Mouse (Mus musculus) heart, embryonic 11.5 days (tissue): ENCODE measurements around the gene Frmd8. TPM values are rescaled to one million over a fixed set of nuclear protein-coding genes. Genes with fewer than 3 reads are reported as not detected.

Experiments
- ATAC-seq: fragments of 200-750 bp; cut with Nextera tagmentation; replicated peaks from 2 replicates; pipeline ENCODE4 v1.8.0; 2017; ENCODE audit warnings: moderate library complexity; ENCODE audit not compliant: insufficient number of reproducible peaks, low FRiP score, low TSS enrichment
- H3K27ac ChIP-seq: fragments of 300-500 bp; sonication (generic); 2 replicates; pipeline ENCODE4 v1.5.1; 2014; ENCODE audit warnings: mild to moderate bottlenecking, low read depth, low read length
- H3K27me3 ChIP-seq: fragments of 300-500 bp; sonication (generic); 2 replicates; pipeline ENCODE4 v1.6.1; 2014; ENCODE audit warnings: mild to moderate bottlenecking, low read length, mixed read lengths; ENCODE audit not compliant: control insufficient read depth, insufficient read depth
- H3K36me3 ChIP-seq: fragments of 300-500 bp; sonication (generic); 2 replicates; pipeline ENCODE4 v1.6.1; 2014; ENCODE audit warnings: mild to moderate bottlenecking, low read length, moderate library complexity, mixed read lengths; ENCODE audit not compliant: control insufficient read depth, insufficient read depth
- H3K4me1 ChIP-seq: fragments of 300-500 bp; sonication (generic); 2 replicates; pipeline ENCODE4 v1.6.1; 2014; ENCODE audit warnings: low read length; ENCODE audit not compliant: control insufficient read depth, insufficient read depth
- H3K4me2 ChIP-seq: fragments of 300-500 bp; sonication (generic); 2 replicates; pipeline ENCODE4 v1.6.1; 2014; ENCODE audit warnings: mild to moderate bottlenecking, moderate library complexity
- H3K4me3 ChIP-seq: fragments of 300-500 bp; sonication (generic); 2 replicates; pipeline ENCODE4 v1.5.1; 2014; ENCODE audit warnings: low read depth, low read length
- H3K9ac ChIP-seq: fragments of 300-500 bp; sonication (generic); 2 replicates; pipeline ENCODE4 v1.6.1; 2014; ENCODE audit warnings: mild to moderate bottlenecking, low read depth, low read length, moderate library complexity
- H3K9me3 ChIP-seq: fragments of 300-500 bp; sonication (generic); replicated peaks from 2 replicates; pipeline ENCODE4 v1.6.1; 2016; ENCODE audit warnings: low read length; ENCODE audit not compliant: control insufficient read depth
- WGBS: fragments of 180-500 bp; shearing (Covaris S2); extraction: QIAGEN DNeasy Blood & Tissue Kit; methylation state at CpG from one replicate; pipeline ENCODE4 v1.1.7; 2014; ENCODE audit not compliant: insufficient replicate concordance; 5-methylcytosine and 5-hydroxymethylcytosine counted together
- polyA plus RNA-seq: library from polyadenylated mRNA; unstranded; fragments of >200 nt; fragmentation: Nextera tagmentation; extraction: Ambion mirVana; gene quantifications from 2 replicates; pipeline ENCODE4 v1.2.1, GENCODE M21; 2014

Frmd8 gene
- polyA plus RNA-seq, 1 experiment from 2014 or later: 15.4 TPM

- peaks cover 85% of the 10 kb centered on the region for H3K4me1 ChIP-seq
- H3K9me3 ChIP-seq: no peaks in the 10 kb centered on the region
- no peaks in the 10 kb centered on the region for H3K36me3 ChIP-seq
- H3K9ac ChIP-seq: 0 out of 2 replicates have a peak overlapping the region, but pooled peaks have one; percentile 22
- 72% methylated on average over 3 of the region's 3 CpGs for WGBS
- no peak for ATAC-seq
- no peak overlapping the region for H3K4me3 ChIP-seq
- no peak overlapping the region for H3K4me2 ChIP-seq
- no peaks in the 10 kb centered on the region for H3K27me3 ChIP-seq
- peak overlapping the region; percentile 54; the same call in 1 of the 2 replicates for H3K27ac ChIP-seq
Measured at GRCm38 (mm10) chr19:5807740-5808139, 67.3 kb downstream of the Frmd8 start.

GRCm38 (mm10) chr19:5806809-5807205 lies 68.3 kb downstream of the Frmd8 start:
- H3K27ac ChIP-seq: peak overlapping the region; percentile 89
- ATAC-seq: no peak
- peak overlapping the region; percentile 36 for H3K4me2 ChIP-seq
- H3K4me1 ChIP-seq: peaks cover 77% of the 10 kb centered on the region
- H3K27me3 ChIP-seq: no peaks in the 10 kb centered on the region
- peak overlapping the region; percentile 66 for H3K9ac ChIP-seq
- H3K4me3 ChIP-seq: no peak overlapping the region
- no peaks in the 10 kb centered on the region for H3K36me3 ChIP-seq
- H3K9me3 ChIP-seq: no peaks in the 10 kb centered on the region
- WGBS: 21% methylated on average over 6 of the region's 6 CpGs

- Histone ChIP-seq H3K9me3 (no peaks in the 10 kb centered on the region), H3K4me2 (peak overlapping the region; percentile 36), H3K4me3 (no peak overlapping the region), H3K4me1 (peaks cover 71% of the 10 kb centered on the region), H3K9ac (peak overlapping the region; percentile 66), H3K27me3 (no peaks in the 10 kb centered on the region), H3K36me3 (no peaks in the 10 kb centered on the region), H3K27ac (peak overlapping the region; percentile 89)
- ATAC-seq: no peak
- WGBS: 6% methylated on average over 8 of the region's 8 CpGs
Measured at GRCm38 (mm10) chr19:5806051-5806808, 68.8 kb downstream of the Frmd8 start.

- Histone ChIP-seq H3K9ac (peak overlapping the region; percentile 94), H3K27me3 (no peaks in the 10 kb centered on the region), H3K36me3 (0 out of 2 replicates have a peak, but pooled peaks cover 5% of the 10 kb centered on the region), H3K4me2 (peak overlapping the region; percentile 93), H3K4me1 (peaks cover 53% of the 10 kb centered on the region), H3K4me3 (no peak overlapping the region), H3K9me3 (no peaks in the 10 kb centered on the region), H3K27ac (peak overlapping the region; percentile 100)
- no peak for ATAC-seq
- 32% methylated on average over 8 of the region's 8 CpGs for WGBS
Measured at GRCm38 (mm10) chr19:5804371-5804899, 70.6 kb downstream of the Frmd8 start.

- under 1% methylated on average over 16 of the region's 16 CpGs for whole genome bisulfite sequencing
- Histone ChIP-seq H3K9me3 (no peaks in the 10 kb centered on the region), H3K9ac (peak overlapping the region; percentile 94), H3K4me1 (peaks cover 50% of the 10 kb centered on the region), H3K36me3 (0 out of 2 replicates have a peak, but pooled peaks cover 5% of the 10 kb centered on the region), H3K4me3 (peak overlapping the region; percentile 94), H3K27ac (peak overlapping the region; percentile 100), H3K4me2 (peak overlapping the region; percentile 93), H3K27me3 (no peaks in the 10 kb centered on the region)
- no peak for ATAC-seq
Measured at GRCm38 (mm10) chr19:5803881-5804279, 71.2 kb downstream of the Frmd8 start.

- Histone ChIP-seq H3K27ac (peak overlapping the region; percentile 100), H3K9ac (peak overlapping the region; percentile 94), H3K4me2 (peak overlapping the region; percentile 93), H3K36me3 (peaks cover 8% of the 10 kb centered on the region; the same call in 1 of the 2 replicates), H3K4me1 (peaks cover 46% of the 10 kb centered on the region), H3K4me3 (peak overlapping the region; percentile 94), H3K27me3 (no peaks in the 10 kb centered on the region), H3K9me3 (no peaks in the 10 kb centered on the region)
- under 1% methylated on average over 67 of the region's 67 CpGs for WGBS
- ATAC-seq: peak; percentile 92
Measured at GRCm38 (mm10) chr19:5803041-5803880, 71.8 kb downstream of the Frmd8 start.

- ATAC-seq: no peak
- no peaks in the 10 kb centered on the region for H3K9me3 ChIP-seq
- no peaks in the 10 kb centered on the region for H3K27me3 ChIP-seq
- H3K4me2 ChIP-seq: peak overlapping the region; percentile 93
- peaks cover 42% of the 10 kb centered on the region for H3K4me1 ChIP-seq
- peaks cover 12% of the 10 kb centered on the region for H3K36me3 ChIP-seq
- H3K9ac ChIP-seq: peak overlapping the region; percentile 94
- peak overlapping the region; percentile 100 for H3K27ac ChIP-seq
- WGBS: under 1% methylated on average over 4 of the region's 4 CpGs
- H3K4me3 ChIP-seq: peak overlapping the region; percentile 94
Measured at GRCm38 (mm10) chr19:5802787-5803040, 72.4 kb downstream of the Frmd8 start.

- H3K36me3 ChIP-seq: peaks cover 17% of the 10 kb centered on the region
- under 1% methylated on average over 25 of the region's 25 CpGs for WGBS
Measured at GRCm38 (mm10) chr19:5802011-5802786, 72.9 kb downstream of the Frmd8 start.

More at GRCm38 (mm10) chr19:5802011-5802786, 72.9 kb downstream of the Frmd8 start:
- Histone ChIP-seq H3K9me3 (no peaks in the 10 kb centered on the region), H3K4me2 (peak overlapping the region; percentile 93), H3K27ac (peak overlapping the region; percentile 100), H3K9ac (peak overlapping the region; percentile 100), H3K4me3 (peak overlapping the region; percentile 94), H3K27me3 (no peaks in the 10 kb centered on the region), H3K4me1 (peaks cover 41% of the 10 kb centered on the region)
- ATAC-seq: peak; percentile 52
